Mouse (Mus musculus): ENCODE data around the gene Ppan. TPM values are rescaled to one million over a fixed set of nuclear protein-coding genes. Genes with fewer than 3 reads are reported as not detected.

Ppan gene
- total and polyA plus RNA-seq, 2 experiments from 2014 or later = 43.1 to 72.4 TPM

GRCm38 (mm10) chr9:20873521-20873920, 14.5 kb upstream of the Ppan start:
- H3K9me3 ChIP-seq (ENCODE audit: low read length) = no peaks in the 10 kb centered on the region
- TF ChIP-seq CTCF (IDR thresholded peaks at IDR 0.05; ENCODE audit: low read depth) = no peak
- no peak overlapping the region for H3K9ac ChIP-seq
- no peak overlapping the region for H3K4me2 ChIP-seq (ENCODE audit: low read depth)
- H3K27me3 ChIP-seq (ENCODE audit: insufficient read depth, low read length) = peaks cover 21% of the 10 kb centered on the region
- no peak for ATAC-seq
- H3K36me3 ChIP-seq (ENCODE audit: insufficient read depth) = no peaks in the 10 kb centered on the region
- peaks cover 6% of the 10 kb centered on the region; the same call in 1 of the 2 replicates for H3K4me1 ChIP-seq (ENCODE audit: insufficient read depth)
- H3K4me3 ChIP-seq (ENCODE audit: low read depth, low read length) = no peak overlapping the region
- WGBS = 95% methylated on average over 12 of the region's 12 CpGs
- no peak for DNase-seq
- no peak overlapping the region for H3K27ac ChIP-seq (ENCODE audit: low read depth, low read length)

- DNase-seq = no peak
- H3K27me3 ChIP-seq (ENCODE audit: insufficient read depth, low read length) = peaks cover 6% of the 10 kb centered on the region; the same call in 1 of the 2 replicates
- WGBS = 66% methylated on average over 23 of the region's 23 CpGs
These were observed 12.8 kb upstream of the Ppan start for GRCm38 (mm10) chr9:20875021-20875790.

GRCm38 (mm10) chr9:20876318-20877117, 11.5 kb upstream of the Ppan start:
- no peak overlapping the region for H3K4me3 ChIP-seq (ENCODE audit: low read depth, low read length)
- no peaks in the 10 kb centered on the region for H3K27me3 ChIP-seq (ENCODE audit: insufficient read depth, low read length)
- ATAC-seq (no peak), DNase-seq (no peak)
- no peak overlapping the region for H3K9ac ChIP-seq
- H3K27ac ChIP-seq (ENCODE audit: low read depth, low read length) = no peak overlapping the region
- H3K4me1 ChIP-seq (ENCODE audit: insufficient read depth) = peaks cover 6% of the 10 kb centered on the region; the same call in 1 of the 2 replicates
- no peaks in the 10 kb centered on the region for H3K36me3 ChIP-seq (ENCODE audit: insufficient read depth)
- TF ChIP-seq CTCF (IDR thresholded peaks at IDR 0.05; ENCODE audit: low read depth) = no peak
- 78% methylated on average over 8 of the region's 9 CpGs for WGBS
- no peaks in the 10 kb centered on the region for H3K9me3 ChIP-seq (ENCODE audit: low read length)
- H3K4me2 ChIP-seq (ENCODE audit: low read depth) = no peak overlapping the region

More at GRCm38 (mm10) chr9:20875021-20875790, 12.8 kb upstream of the Ppan start:
- Histone ChIP-seq H3K4me3 (ENCODE audit: low read depth, low read length) (no peak overlapping the region), H3K36me3 (ENCODE audit: insufficient read depth) (no peaks in the 10 kb centered on the region), H3K27ac (ENCODE audit: low read depth, low read length) (no peak overlapping the region), H3K9me3 (ENCODE audit: low read length) (no peaks in the 10 kb centered on the region), H3K4me2 (ENCODE audit: low read depth) (no peak overlapping the region), H3K9ac (no peak overlapping the region), H3K4me1 (ENCODE audit: insufficient read depth) (peaks cover 6% of the 10 kb centered on the region; the same call in 1 of the 2 replicates)
- ATAC-seq = no peak
- TF ChIP-seq CTCF (IDR thresholded peaks at IDR 0.05; ENCODE audit: low read depth) = no peak

- ATAC-seq = no peak
- H3K27ac ChIP-seq (ENCODE audit: low read depth, low read length) = peak overlapping the region; percentile 92
- peak overlapping the region; percentile 45 for H3K4me3 ChIP-seq (ENCODE audit: low read depth, low read length)
- peaks cover 6% of the 10 kb centered on the region; the same call in 1 of the 2 replicates for H3K4me1 ChIP-seq (ENCODE audit: insufficient read depth)
- no peaks in the 10 kb centered on the region for H3K9me3 ChIP-seq (ENCODE audit: low read length)
- no peak for DNase-seq
- peak overlapping the region; percentile 62 for H3K4me2 ChIP-seq (ENCODE audit: low read depth)
- no peak for TF ChIP-seq CTCF (IDR thresholded peaks at IDR 0.05; ENCODE audit: low read depth)
- no peaks in the 10 kb centered on the region for H3K36me3 ChIP-seq (ENCODE audit: insufficient read depth)
- 41% methylated on average over 14 of the region's 14 CpGs for WGBS
- H3K27me3 ChIP-seq (ENCODE audit: insufficient read depth, low read length) = no peaks in the 10 kb centered on the region
- H3K9ac ChIP-seq = peak overlapping the region; percentile 45
These were observed 10.6 kb upstream of the Ppan start for GRCm38 (mm10) chr9:20877118-20878040.

GRCm38 (mm10) chr9:20878041-20878709, 9.8 kb upstream of the Ppan start:
- peak overlapping the region; percentile 62 for H3K4me2 ChIP-seq (ENCODE audit: low read depth)
- ATAC-seq = peak; percentile 95
- TF ChIP-seq CTCF (IDR thresholded peaks at IDR 0.05; ENCODE audit: low read depth) = peak; percentile 94
- no peaks in the 10 kb centered on the region for H3K9me3 ChIP-seq (ENCODE audit: low read length)
- H3K36me3 ChIP-seq (ENCODE audit: insufficient read depth) = no peaks in the 10 kb centered on the region
- H3K27me3 ChIP-seq (ENCODE audit: insufficient read depth, low read length) = no peaks in the 10 kb centered on the region
- H3K9ac ChIP-seq = peak overlapping the region; percentile 64
- 1% methylated on average over 69 of the region's 69 CpGs for whole genome bisulfite sequencing
- peak overlapping the region; percentile 45 for H3K4me3 ChIP-seq (ENCODE audit: low read depth, low read length)
- peaks cover 6% of the 10 kb centered on the region; the same call in 1 of the 2 replicates for H3K4me1 ChIP-seq (ENCODE audit: insufficient read depth)
- peak; percentile 100 for DNase-seq
- H3K27ac ChIP-seq (ENCODE audit: low read depth, low read length) = peak overlapping the region; percentile 92

- TF ChIP-seq CTCF (IDR thresholded peaks at IDR 0.05; ENCODE audit: low read depth) = no peak
- DNase-seq (no peak), ATAC-seq (no peak)
- peak overlapping the region; percentile 92 for H3K27ac ChIP-seq (ENCODE audit: low read depth, low read length)
- 21% methylated on average over 10 of the region's 10 CpGs for WGBS
- peak overlapping the region; percentile 45 for H3K4me3 ChIP-seq (ENCODE audit: low read depth, low read length)
- no peaks in the 10 kb centered on the region for H3K9me3 ChIP-seq (ENCODE audit: low read length)
- H3K4me1 ChIP-seq (ENCODE audit: insufficient read depth) = peaks cover 6% of the 10 kb centered on the region; the same call in 1 of the 2 replicates
- H3K4me2 ChIP-seq (ENCODE audit: low read depth) = peak overlapping the region; percentile 62
- H3K9ac ChIP-seq = peak overlapping the region; percentile 64
- no peaks in the 10 kb centered on the region for H3K36me3 ChIP-seq (ENCODE audit: insufficient read depth)
- no peaks in the 10 kb centered on the region for H3K27me3 ChIP-seq (ENCODE audit: insufficient read depth, low read length)
These were observed 9.3 kb upstream of the Ppan start for GRCm38 (mm10) chr9:20878710-20879065.
